Mouse (Mus musculus) liver (tissue): ENCODE data around the gene Fbxl22.

Source experiments
- DNase-seq: peaks from one replicate; pipeline ENCODE4 v3.0.0-alpha.2; 2020; ENCODE audit warnings: mixed read lengths

The Fbxl22 gene

DNA sequence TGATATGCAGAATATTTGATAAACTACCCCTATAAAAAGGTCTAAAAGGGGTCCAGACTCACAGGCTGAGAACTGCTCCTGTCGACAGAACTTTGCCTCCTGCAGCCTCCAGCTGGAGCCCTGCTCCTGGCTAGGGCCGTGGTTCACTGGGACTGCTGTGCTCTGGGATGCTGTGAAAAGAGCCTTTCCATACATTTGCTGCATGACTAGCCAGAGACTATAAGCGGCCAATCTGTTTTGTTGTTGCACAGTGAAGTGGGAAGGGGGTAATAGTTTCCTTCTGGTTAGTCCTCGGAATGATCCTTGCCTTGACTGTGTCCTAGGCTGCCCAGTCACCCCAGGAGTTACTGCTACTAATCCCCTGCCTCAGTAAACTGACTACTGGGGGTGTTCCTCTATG, 8.4 kb downstream of the Fbxl22 start:
- DNase-seq = peak; percentile 7

DNA sequence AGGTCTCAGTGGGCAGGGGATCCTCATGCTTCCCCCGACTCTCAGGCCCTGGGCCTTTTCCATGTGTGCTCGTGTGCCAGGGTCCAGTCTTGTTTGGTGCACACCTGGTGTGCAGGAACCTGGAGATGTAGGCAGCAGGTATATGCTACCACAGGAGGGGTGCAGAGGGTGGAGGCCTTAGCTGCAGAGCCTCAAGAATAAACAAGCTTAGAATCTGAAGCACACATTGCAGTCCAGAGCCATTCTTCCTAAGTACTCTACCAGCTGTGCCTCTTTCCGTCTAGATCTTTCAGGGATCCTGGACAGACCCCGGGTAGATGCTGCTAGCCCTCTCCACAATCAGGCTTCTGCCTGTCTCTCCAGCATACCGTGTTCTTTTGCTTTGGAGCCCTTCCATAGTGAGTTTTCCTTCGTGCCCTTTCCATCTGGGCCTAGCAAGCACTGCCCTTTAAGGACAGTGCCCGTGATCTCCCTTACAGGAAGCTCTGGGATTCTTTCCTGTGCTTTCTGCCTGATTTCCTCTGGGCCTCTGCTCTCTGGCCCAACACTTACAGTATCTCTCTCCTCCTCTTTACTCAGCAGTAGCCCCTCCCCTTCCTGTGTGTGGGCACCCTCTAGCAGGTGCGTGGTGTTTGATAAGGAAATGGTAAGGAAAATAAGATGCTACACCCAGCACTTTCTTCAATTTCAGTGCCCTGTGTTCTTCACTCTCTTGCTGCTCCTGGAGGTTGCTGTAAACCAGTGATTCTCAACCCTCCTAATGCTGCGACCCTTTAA, 9.1 kb downstream of the Fbxl22 start:
- peak; percentile 87 for DNase-seq

DNA sequence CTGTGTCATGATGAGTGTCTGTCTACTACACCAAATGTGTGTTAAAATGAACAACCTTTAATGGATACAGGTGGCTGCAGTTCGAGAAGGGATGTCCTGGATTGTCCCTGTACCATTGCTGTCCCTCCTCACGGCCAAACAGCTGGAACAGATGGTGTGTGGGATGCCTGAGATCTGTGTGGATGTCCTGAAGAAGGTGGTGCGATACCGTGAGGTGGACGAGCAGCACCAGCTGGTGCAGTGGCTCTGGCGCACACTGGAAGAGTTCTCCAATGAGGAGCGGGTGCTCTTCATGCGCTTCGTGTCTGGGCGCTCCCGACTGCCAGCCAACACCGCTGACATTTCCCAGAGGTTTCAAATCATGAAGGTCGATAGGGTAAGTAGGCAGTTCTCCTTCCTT, 9.9 kb downstream of the Fbxl22 start:
- DNase-seq = peak; percentile 7

DNA sequence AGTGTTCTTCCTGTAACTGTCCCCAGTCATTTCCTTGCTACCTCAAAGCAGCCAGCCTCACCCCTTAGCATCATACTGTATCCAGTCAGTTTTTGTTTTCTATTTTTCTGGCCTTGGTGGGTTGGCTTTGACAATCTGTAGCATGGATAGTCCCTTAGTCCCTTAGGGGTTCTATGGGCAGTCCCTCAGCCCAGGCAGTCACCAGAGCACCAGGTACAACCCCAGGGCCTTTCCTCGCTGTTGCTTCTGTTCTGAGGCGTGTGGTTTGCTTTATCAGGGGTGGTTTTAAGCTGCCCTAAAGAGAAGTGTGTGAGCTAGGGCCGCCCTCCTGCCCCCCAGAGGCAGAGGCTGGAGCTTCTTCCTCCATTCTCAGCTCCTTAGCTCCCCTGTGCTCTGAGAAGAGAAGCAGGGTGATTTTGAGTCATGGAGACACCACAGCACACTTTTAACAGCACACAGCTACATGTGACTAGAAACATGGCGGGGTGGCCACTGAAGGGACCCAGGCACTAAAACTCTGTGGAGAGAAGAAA, 10.4 kb downstream of the Fbxl22 start:
- peak; percentile 79 for DNase-seq

DNA sequence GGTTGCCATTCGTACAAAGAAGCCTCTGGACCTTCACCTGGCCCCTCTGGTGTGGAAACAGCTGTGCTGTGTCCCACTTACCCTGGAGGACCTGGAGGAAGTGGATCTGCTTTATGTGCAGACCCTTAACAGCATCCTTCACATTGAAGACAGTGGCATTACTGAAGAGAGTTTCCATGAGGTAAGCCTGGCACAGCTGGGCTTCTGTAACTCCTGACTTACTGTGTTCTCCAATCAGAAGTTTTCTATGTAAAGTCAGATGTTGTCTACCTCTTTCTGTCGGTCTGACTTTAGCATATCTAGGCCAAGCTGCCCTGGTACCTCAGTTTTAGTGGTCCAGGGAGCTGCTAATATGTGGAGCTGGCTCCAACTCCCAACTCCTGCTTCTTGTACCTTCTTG, 13.1 kb downstream of the Fbxl22 start:
- DNase-seq = no peak

DNA sequence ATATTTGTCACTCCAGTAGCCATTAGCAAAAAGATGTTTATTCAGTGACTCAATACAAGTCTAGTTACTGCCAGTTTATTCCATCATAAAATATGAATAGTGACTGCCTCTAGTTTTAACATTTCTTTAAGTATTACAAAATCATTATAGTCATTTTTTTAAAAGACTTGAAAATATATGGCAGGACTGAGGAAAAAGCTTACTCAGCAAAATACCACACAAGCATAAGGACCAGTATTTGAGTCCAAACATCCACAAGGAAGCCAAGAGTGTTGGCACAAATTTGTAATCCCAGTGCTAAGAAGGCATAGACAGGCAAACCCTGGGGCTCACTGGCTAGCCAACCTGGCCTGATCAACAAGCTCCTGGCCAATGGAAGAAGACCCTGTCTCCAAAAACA, 20.4 kb downstream of the Fbxl22 start:
- DNase-seq = no peak

DNA sequence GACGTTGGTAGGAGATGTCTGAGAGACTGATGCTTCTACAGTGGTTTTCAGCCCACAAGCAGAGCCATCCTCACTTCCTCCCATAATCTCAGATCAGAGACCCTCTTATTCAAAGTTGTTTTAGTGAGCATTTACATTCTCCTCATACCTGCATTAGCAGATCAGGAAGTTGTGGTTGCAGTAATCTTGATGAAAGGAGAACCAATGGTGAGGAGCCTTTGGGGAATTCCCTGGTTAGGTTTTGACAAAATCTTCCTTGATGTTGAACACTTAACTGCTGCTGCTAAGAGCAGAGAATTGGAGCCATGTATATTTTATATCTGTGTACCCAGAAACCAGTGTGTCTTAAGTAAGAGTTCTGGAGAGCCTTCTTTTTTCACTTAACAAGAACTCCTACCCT, 22.0 kb downstream of the Fbxl22 start:
- no peak for DNase-seq

DNA sequence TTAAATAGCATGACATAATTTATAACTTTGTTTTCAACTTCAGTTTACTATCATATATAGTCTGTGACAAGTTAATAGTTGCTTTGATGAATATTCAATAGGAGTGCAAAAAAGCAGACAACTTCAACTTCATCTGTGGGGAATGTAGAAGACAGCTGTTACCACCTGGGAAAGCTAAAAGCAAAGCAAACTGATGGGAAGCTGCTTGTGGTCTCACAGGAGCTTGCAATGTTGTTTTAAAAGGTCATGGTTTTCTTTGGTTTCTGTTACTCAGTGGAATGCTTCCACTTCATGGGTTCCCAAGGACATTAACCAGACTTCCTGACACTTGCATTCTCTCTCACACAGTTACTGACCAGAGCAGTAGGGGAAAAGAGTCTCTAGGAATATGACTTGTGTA, 25.6 kb downstream of the Fbxl22 start:
- DNase-seq = no peak

DNA sequence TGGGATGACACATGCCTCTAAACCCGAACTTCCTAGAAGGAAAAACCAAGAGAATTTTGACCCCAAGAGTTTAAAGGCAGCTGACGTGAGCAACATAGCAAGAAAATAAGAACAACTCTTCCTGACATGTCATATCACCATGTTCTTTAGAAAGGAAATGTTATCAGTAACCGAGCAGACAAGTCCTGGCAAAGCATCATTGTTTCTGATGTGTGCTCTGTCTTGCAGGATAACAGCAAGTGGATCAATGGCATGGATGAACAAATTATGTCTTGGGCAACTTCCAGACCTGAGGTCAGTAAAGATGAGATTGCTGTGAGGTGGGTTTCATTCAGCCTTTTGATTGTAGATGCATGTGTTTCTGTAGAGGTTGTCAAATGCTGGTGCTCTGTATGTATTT, 31.0 kb downstream of the Fbxl22 start:
- no peak for DNase-seq

DNA sequence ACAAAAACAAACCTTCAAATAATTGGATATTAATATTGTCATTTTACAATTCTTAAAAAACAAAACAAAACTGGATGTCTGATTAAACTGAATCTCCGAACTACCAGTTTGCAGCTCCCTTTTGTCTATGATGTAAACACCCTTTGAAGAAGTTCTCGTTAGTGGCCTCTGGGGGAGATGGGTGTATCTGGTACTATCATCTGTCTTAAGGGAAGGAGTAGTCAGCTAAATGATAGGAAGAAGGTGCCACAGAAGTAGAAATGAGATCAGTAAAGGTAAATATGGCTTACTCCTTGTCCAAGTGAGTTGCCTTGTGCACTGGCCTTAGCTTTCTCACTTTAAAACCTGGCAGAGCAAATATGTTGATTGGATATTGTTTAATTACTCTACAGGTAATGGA, 36.6 kb downstream of the Fbxl22 start:
- DNase-seq = no peak

DNA sequence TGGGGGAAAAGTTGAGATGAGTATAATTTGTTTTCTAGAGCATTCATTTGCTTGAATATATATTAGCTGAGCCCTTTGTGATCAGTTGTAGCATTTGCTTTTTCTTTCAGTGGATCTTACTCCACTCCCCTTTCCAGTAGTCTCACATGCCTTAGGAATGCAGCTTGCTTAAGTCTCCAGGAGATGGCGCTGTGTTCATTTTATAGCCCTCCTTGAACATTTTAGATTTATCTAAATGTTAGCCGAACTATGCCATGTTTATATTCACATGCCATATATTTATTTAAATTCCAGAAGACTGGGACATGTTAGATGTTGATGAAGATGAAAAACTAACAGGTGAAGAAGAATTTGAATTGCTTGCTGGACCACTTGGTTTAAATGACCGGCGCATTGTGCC, 49.3 kb downstream of the Fbxl22 start:
- no peak for DNase-seq
